Mouse (Mus musculus) left cerebral cortex, adult 6 months (tissue): ENCODE data around the gene Agrn. TPM values are rescaled to one million over a fixed set of nuclear protein-coding genes. Genes with fewer than 3 reads are reported as not detected.

Experiments used
- long read RNA-seq, 2 experiments: library from polyadenylated mRNA; unstranded; transcript quantifications; one replicate each; pipeline ENCODE4 v2.0.0; 2019 to 2020
- polyA plus RNA-seq: library from polyadenylated mRNA; unstranded; fragments of <200 nt; fragmentation: Nextera tagmentation; gene quantifications from 2 replicates; pipeline ENCODE4 v1.2.3, GENCODE M21; 2021

The Agrn gene
- 12.9 and 13.2 TPM in 2 replicates for polyA plus RNA-seq
- long read RNA-seq, experiment 1, partial matches to known transcripts = 15 of 17 reads
- long read RNA-seq, experiment 1, other reads (novel, unspliced or antisense) = 2 of 17 reads
- long read RNA-seq, experiment 2, partial matches to known transcripts = 8 of 14 reads
- long read RNA-seq, experiment 2, other reads (novel, unspliced or antisense) = 6 of 14 reads

GRCm38 (mm10) chr4:156197131-156197828 is at the start of gene Agrn:
Gene Agrn (minus strand): TSS chr4:156197488.

DNA sequence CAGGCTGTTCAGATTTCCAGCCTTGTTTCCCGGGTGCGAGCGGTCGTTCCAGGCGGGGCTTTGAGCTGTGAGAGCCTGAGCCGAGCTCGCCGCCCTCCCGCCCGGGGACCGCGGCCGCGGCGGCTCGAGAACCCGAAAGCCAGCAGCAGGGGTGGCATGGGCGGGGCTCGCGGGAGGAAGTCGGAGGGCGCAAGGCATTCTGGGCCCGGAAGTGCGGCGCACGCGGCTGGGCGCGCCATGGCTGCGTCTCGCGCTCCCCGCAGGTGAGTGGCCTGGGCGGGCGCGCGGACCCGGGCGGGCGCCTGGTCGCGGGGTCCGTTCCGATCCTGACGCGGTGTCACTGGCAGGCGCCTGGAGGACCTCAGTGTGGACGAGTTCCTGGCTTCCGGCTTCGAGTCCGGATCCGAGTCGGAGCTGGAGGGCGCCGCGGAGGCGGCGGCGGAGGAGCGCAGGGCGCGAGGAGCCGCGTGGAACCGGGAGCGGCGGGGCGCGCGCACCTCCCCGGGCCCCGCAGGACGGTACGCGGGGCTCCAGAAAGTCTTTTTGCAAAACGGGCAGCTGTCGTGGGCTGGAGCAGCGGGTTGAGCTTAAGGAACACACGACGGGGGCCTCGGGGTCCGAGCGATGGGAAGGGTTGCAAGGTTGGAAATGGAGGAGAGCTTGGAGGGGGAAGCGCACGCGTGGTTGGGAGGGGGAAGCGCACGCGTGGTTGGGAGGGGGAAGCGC is 38.7 kb upstream of the Agrn start, which contains the start of gene Noc2l:
Gene Noc2l, plus strand, starts transcription at position 203 of the 726 bp plus-strand sequence.

GRCm38 (mm10) chr4:156234701-156235213 is 37.5 kb upstream of the Agrn start, which contains the start of gene Plekhn1:
Gene Plekhn1 (minus strand): TSS chr4:156234857.

DNA sequence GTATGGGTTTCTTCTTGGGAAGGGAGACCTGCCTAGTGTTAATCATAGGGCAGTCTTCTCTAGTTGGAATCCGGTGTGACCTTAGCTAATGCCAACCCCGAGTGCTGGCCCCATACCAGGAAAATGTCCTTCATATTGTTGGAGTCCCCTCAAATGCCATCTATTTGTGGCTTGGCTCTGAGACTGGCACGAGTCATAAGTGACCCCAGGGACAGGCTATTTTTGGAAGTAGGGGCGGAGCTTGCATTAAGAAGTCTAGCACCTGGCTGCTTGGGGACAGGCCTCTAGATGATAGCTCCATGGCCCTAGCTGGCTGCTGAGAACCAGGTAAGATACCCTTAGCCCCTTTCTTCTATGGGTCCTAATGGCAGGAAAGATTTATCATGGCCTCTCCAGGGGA is 18.4 kb upstream of the Agrn start, which contains the start of gene Perm1:
Gene Perm1, plus strand, starts transcription at position 220 of the 400 bp plus-strand sequence.

DNA sequence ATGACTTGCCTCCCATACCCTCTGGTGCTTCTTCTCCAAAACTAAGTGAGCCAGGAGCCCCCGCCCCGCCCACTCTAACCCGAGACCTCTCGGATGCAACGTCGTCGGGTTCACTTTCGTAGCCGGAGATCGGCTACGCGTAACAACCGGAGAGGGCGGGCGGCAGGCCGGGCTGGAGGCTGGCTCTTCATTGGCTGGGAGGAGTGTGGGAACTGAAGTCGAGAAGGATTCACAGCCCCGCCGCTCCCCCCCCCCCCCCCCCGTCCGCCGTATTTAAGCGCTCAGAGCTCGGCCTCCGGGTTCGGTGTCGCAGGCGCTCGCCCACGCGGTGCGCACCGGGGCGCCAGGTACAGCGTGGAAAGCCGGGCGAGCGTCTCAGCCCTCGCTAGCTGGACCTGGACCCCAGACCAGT is 5.7 kb upstream of the Agrn start, which contains the start of gene AW011738:
Gene AW011738, plus strand, starts transcription at position 304 of the 412 bp plus-strand sequence.

GRCm38 (mm10) chr4:156200623-156201475 is 3.6 kb upstream of the Agrn start, which contains the start of gene Isg15:
Gene Isg15 (minus strand): TSS chr4:156200818.

GRCm38 (mm10) chr4:156130436-156130835 is 66.9 kb downstream of the Agrn start, which contains the start of gene Rnf223:
Gene Rnf223 (plus strand): TSS chr4:156130513.

Other genes starting within 250 kb of the Agrn start
- 32.4 and 35.5 TPM in 2 replicates for gene C1qtnf12, start 235.2 kb downstream of the Agrn start, polyA plus RNA-seq
- 21.1 and 25.1 TPM in 2 replicates for gene B3galt6, start 204.8 kb downstream of the Agrn start, polyA plus RNA-seq
- gene Sdf4, start 204.6 kb downstream of the Agrn start, polyA plus RNA-seq = 147 and 170 TPM in 2 replicates
- 0.29 and 0.39 TPM in 2 replicates for gene Tnfrsf4, start 183.6 kb downstream of the Agrn start, polyA plus RNA-seq
- gene Tnfrsf18, start 171.3 kb downstream of the Agrn start, polyA plus RNA-seq = 0.38 and 0.67 TPM in 2 replicates
- gene Ttll10, start 138.1 kb downstream of the Agrn start, polyA plus RNA-seq = not detected in 2 replicates
- gene 9430015G10Rik, start 87.5 kb downstream of the Agrn start, polyA plus RNA-seq = 5.7 and 8.9 TPM in 2 replicates
- gene Rnf223, start 67.0 kb downstream of the Agrn start, polyA plus RNA-seq = 0.06 and 0.13 TPM in 2 replicates
- gene Isg15, start 3.3 kb upstream of the Agrn start, polyA plus RNA-seq = 0.48 and 3.8 TPM in 2 replicates
- gene AW011738, start 5.8 kb upstream of the Agrn start, polyA plus RNA-seq = 1.5 and 1.6 TPM in 2 replicates
- gene Perm1, start 18.4 kb upstream of the Agrn start, polyA plus RNA-seq = 0.33 and 0.35 TPM in 2 replicates
- gene Plekhn1, start 37.4 kb upstream of the Agrn start, polyA plus RNA-seq = 3.7 and 15.2 TPM in 2 replicates
- 11.3 and 34.1 TPM in 2 replicates for gene Noc2l, start 38.5 kb upstream of the Agrn start, polyA plus RNA-seq
- gene Samd11, start 58.2 kb upstream of the Agrn start, polyA plus RNA-seq = 0.66 and 0.77 TPM in 2 replicates
- not detected in 2 replicates for gene Vmn2r-ps159, start 133.6 kb upstream of the Agrn start, polyA plus RNA-seq